Mouse (Mus musculus): Measurements from ENCODE around the gene Zbtb4. TPM values are rescaled to one million over a fixed set of nuclear protein-coding genes. Genes with fewer than 3 reads are reported as not detected.

Gene Zbtb4
- polyA plus RNA-seq (2012; ENCODE audit: low replicate concordance): 38.9 and 47.4 TPM in 2 replicates

GRCm38 (mm10) chr11:69765221-69766125 is at the start of gene Zbtb4:
TSS of gene Zbtb4 (plus strand) at chr11:69765912.

GRCm38 (mm10) chr11:69758478-69758970 is 7.2 kb upstream of the Zbtb4 start, which contains the start of gene Polr2a:
TSS of gene Polr2a (minus strand) at chr11:69758637.

GRCm38 (mm10) chr11:69761868-69762267 is 3.8 kb upstream of the Zbtb4 start, which contains the start of gene Slc35g3:
TSS of gene Slc35g3 (minus strand) at chr11:69761968.

GRCm38 (mm10) chr11:69795168-69795982 is 29.7 kb downstream of the Zbtb4 start, which contains the start of gene Chrnb1:
TSS of gene Chrnb1 (minus strand) at chr11:69795943.

GRCm38 (mm10) chr11:69801379-69801977 is 35.8 kb downstream of the Zbtb4 start, which contains the start of gene Fgf11:
TSS of gene Fgf11 (minus strand) at chr11:69801857.

GRCm38 (mm10) chr11:69804972-69805909 is 39.5 kb downstream of the Zbtb4 start, which contains the start of gene Tmem102:
TSS of gene Tmem102 (minus strand) at chr11:69805624.

GRCm38 (mm10) chr11:69815155-69815554 is 49.4 kb downstream of the Zbtb4 start, which contains the start of gene Gm39566:
TSS of gene Gm39566 (minus strand) at chr11:69815298.

GRCm38 (mm10) chr11:69818365-69818764 is 52.7 kb downstream of the Zbtb4 start, which contains the start of gene Spem2:
TSS of gene Spem2 (minus strand) at chr11:69818465.

GRCm38 (mm10) chr11:69822080-69822479 is 56.4 kb downstream of the Zbtb4 start, which contains the start of gene Spem1:
TSS of gene Spem1 (minus strand) at chr11:69822180.

Other genes starting within 250 kb of the Zbtb4 start
- gene Dnah2, start 216.8 kb upstream of the Zbtb4 start, polyA plus RNA-seq (2012; ENCODE audit: low replicate concordance): 0.02 and 0.19 TPM in 2 replicates
- 1.6 and 2.7 TPM in 2 replicates for gene Efnb3, start 205.7 kb upstream of the Zbtb4 start, polyA plus RNA-seq (2012; ENCODE audit: low replicate concordance)
- gene Wrap53, start 185.7 kb upstream of the Zbtb4 start, polyA plus RNA-seq (2012; ENCODE audit: low replicate concordance): 6.9 and 45.7 TPM in 2 replicates
- 119 and 129 TPM in 2 replicates for gene Trp53, start 185.6 kb upstream of the Zbtb4 start, polyA plus RNA-seq (2012; ENCODE audit: low replicate concordance)
- gene Atp1b2, start 160.0 kb upstream of the Zbtb4 start, polyA plus RNA-seq (2012; ENCODE audit: low replicate concordance): 171 and 259 TPM in 2 replicates
- not detected in 2 replicates for gene Shbg, start 148.0 kb upstream of the Zbtb4 start, polyA plus RNA-seq (2012; ENCODE audit: low replicate concordance)
- gene Sat2, start 143.9 kb upstream of the Zbtb4 start, polyA plus RNA-seq (2012; ENCODE audit: low replicate concordance): not detected in 2 replicates
- 91.8 and 97.5 TPM in 2 replicates for gene Fxr2, start 132.9 kb upstream of the Zbtb4 start, polyA plus RNA-seq (2012; ENCODE audit: low replicate concordance)
- 0.44 TPM in 1 of 2 replicates, not detected in the other for gene Sox15, start 110.6 kb upstream of the Zbtb4 start, polyA plus RNA-seq (2012; ENCODE audit: low replicate concordance)
- gene Mpdu1, start 103.3 kb upstream of the Zbtb4 start, polyA plus RNA-seq (2012; ENCODE audit: low replicate concordance): 24.1 and 29.9 TPM in 2 replicates
- 26.6 and 82.4 TPM in 2 replicates for gene Cd68, start 99.8 kb upstream of the Zbtb4 start, polyA plus RNA-seq (2012; ENCODE audit: low replicate concordance)
- gene Eif4a1, start 93.5 kb upstream of the Zbtb4 start, polyA plus RNA-seq (2012; ENCODE audit: low replicate concordance): 226 and 408 TPM in 2 replicates
- 128 and 137 TPM in 2 replicates for gene Senp3, start 83.8 kb upstream of the Zbtb4 start, polyA plus RNA-seq (2012; ENCODE audit: low replicate concordance)
- gene Tnfsf13, start 80.1 kb upstream of the Zbtb4 start, polyA plus RNA-seq (2012; ENCODE audit: low replicate concordance): 2.3 and 5.0 TPM in 2 replicates
- gene Tnfsf12, start 70.1 kb upstream of the Zbtb4 start, polyA plus RNA-seq (2012; ENCODE audit: low replicate concordance): 9.0 and 9.7 TPM in 2 replicates
- gene Tnfsfm13, start 69.8 kb upstream of the Zbtb4 start, polyA plus RNA-seq (2012; ENCODE audit: low replicate concordance): 6.6 and 8.1 TPM in 2 replicates
- 92.9 and 194 TPM in 2 replicates for gene Polr2a, start 7.3 kb upstream of the Zbtb4 start, polyA plus RNA-seq (2012; ENCODE audit: low replicate concordance)
- gene Slc35g3, start 3.9 kb upstream of the Zbtb4 start, polyA plus RNA-seq (2012; ENCODE audit: low replicate concordance): not detected in 2 replicates
- 0.18 and 0.20 TPM in 2 replicates for gene Chrnb1, start 30.0 kb downstream of the Zbtb4 start, polyA plus RNA-seq (2012; ENCODE audit: low replicate concordance)
- 0.07 and 0.47 TPM in 2 replicates for gene Fgf11, start 35.9 kb downstream of the Zbtb4 start, polyA plus RNA-seq (2012; ENCODE audit: low replicate concordance)
- not detected in 2 replicates for gene Tmem102, start 39.7 kb downstream of the Zbtb4 start, polyA plus RNA-seq (2012; ENCODE audit: low replicate concordance)
- 0.07 TPM in 1 of 2 replicates, not detected in the other for gene Gm39566, start 49.4 kb downstream of the Zbtb4 start, polyA plus RNA-seq (2012; ENCODE audit: low replicate concordance)
- gene Spem2, start 52.6 kb downstream of the Zbtb4 start, polyA plus RNA-seq (2012; ENCODE audit: low replicate concordance): not detected in 2 replicates
- not detected in 2 replicates for gene Spem1, start 56.3 kb downstream of the Zbtb4 start, polyA plus RNA-seq (2012; ENCODE audit: low replicate concordance)
- 3.7 and 5.0 TPM in 2 replicates for gene Nlgn2, start 71.9 kb downstream of the Zbtb4 start, polyA plus RNA-seq (2012; ENCODE audit: low replicate concordance)
- 531 and 1,176 TPM in 2 replicates for gene Tmem256, start 72.6 kb downstream of the Zbtb4 start, polyA plus RNA-seq (2012; ENCODE audit: low replicate concordance)
- gene Plscr3, start 80.5 kb downstream of the Zbtb4 start, polyA plus RNA-seq (2012; ENCODE audit: low replicate concordance): 64.9 and 78.2 TPM in 2 replicates
- 2.0 and 2.3 TPM in 2 replicates for gene Tnk1, start 92.8 kb downstream of the Zbtb4 start, polyA plus RNA-seq (2012; ENCODE audit: low replicate concordance)
- not detected in 2 replicates for gene Tmem95, start 112.1 kb downstream of the Zbtb4 start, polyA plus RNA-seq (2012; ENCODE audit: low replicate concordance)
- 1.4 and 2.2 TPM in 2 replicates for gene Kctd11, start 115.5 kb downstream of the Zbtb4 start, polyA plus RNA-seq (2012; ENCODE audit: low replicate concordance)
- gene Acap1, start 129.6 kb downstream of the Zbtb4 start, polyA plus RNA-seq (2012; ENCODE audit: low replicate concordance): 28.9 and 53.7 TPM in 2 replicates
- 0.18 and 0.33 TPM in 2 replicates for gene 2810408A11Rik, start 135.1 kb downstream of the Zbtb4 start, polyA plus RNA-seq (2012; ENCODE audit: low replicate concordance)
- gene Neurl4, start 135.2 kb downstream of the Zbtb4 start, polyA plus RNA-seq (2012; ENCODE audit: low replicate concordance): 131 and 182 TPM in 2 replicates
- 157 and 339 TPM in 2 replicates for gene Gps2, start 148.0 kb downstream of the Zbtb4 start, polyA plus RNA-seq (2012; ENCODE audit: low replicate concordance)
- gene Eif5a, start 156.0 kb downstream of the Zbtb4 start, polyA plus RNA-seq (2012; ENCODE audit: low replicate concordance): 1,855 and 2,103 TPM in 2 replicates
- gene Ybx2, start 169.9 kb downstream of the Zbtb4 start, polyA plus RNA-seq (2012; ENCODE audit: low replicate concordance): 0.99 TPM in 1 of 2 replicates, not detected in the other
- 2.4 and 14.7 TPM in 2 replicates for gene Slc2a4, start 182.3 kb downstream of the Zbtb4 start, polyA plus RNA-seq (2012; ENCODE audit: low replicate concordance)
- 0.62 TPM in 1 of 2 replicates, not detected in the other for gene Cldn7, start 198.9 kb downstream of the Zbtb4 start, polyA plus RNA-seq (2012; ENCODE audit: low replicate concordance)
- 151 and 407 TPM in 2 replicates for gene Ctdnep1, start 215.2 kb downstream of the Zbtb4 start, polyA plus RNA-seq (2012; ENCODE audit: low replicate concordance)
- 7.0 and 11.8 TPM in 2 replicates for gene Elp5, start 216.6 kb downstream of the Zbtb4 start, polyA plus RNA-seq (2012; ENCODE audit: low replicate concordance)
- gene Gabarap, start 225.2 kb downstream of the Zbtb4 start, polyA plus RNA-seq (2012; ENCODE audit: low replicate concordance): 126 and 157 TPM in 2 replicates
- gene Phf23, start 229.9 kb downstream of the Zbtb4 start, polyA plus RNA-seq (2012; ENCODE audit: low replicate concordance): 43.8 and 51.3 TPM in 2 replicates
- gene Dvl2, start 234.7 kb downstream of the Zbtb4 start, polyA plus RNA-seq (2012; ENCODE audit: low replicate concordance): 32.3 and 38.3 TPM in 2 replicates
- gene Acadvl, start 249.5 kb downstream of the Zbtb4 start, polyA plus RNA-seq (2012; ENCODE audit: low replicate concordance): 24.5 and 26.3 TPM in 2 replicates

All from leukemia stem cell, adult 10-12 weeks (primary cell).